In the genomic region with DNA sequence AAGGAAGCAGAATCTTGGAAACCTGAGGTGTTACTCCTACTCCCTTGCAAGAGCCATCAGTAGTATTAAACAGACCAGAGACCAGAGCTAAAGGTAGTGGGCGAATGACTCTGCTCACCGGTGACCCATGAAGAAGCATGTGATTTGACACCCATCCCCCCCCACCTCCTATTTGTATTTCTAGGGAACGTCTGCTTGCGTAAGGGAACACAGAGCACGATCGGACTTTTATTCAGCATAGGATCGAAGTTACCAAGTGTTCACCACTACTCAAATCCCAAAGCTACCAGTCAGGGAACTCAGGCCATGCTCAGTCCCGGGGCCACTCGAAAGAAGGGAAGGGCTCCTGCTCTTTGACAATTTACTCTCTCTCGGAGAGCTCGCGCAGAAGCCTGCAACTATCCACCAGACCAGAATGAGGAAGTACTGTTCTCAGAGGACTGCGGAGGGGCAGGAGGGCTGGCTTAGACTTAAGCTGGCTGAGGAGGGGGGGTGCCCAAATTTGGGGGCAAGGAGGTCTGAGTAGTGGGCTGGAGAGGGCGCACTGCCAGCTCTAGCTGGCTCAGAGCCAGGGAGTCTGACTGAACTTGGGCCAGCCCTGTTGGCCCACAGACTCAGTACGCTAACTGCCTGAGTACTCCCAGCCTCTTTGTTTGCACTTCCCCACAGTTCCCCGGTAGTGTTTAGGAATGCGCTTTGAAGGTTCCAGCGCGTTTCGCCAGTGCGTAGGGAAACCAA, we compare ENCODE assay signal across 8 mouse cellular contexts. TPM values are rescaled to one million over a fixed set of nuclear protein-coding genes. Genes with fewer than 3 reads are reported as not detected.
DNase-seq lines count a peak whose midpoint lies in the region; ATAC-seq and TF ChIP-seq lines count a peak whose summit lies in the region.

No protein-coding gene starts in this region.

- H3K9ac ChIP-seq in liver, adult 2 months (ENCODE audit: low read depth, low read length), result peak overlapping the region; percentile 64
- H3K9ac ChIP-seq in midbrain, embryonic 14.5 days (replicated peaks; ENCODE audit: low read length), result no peak overlapping the region

- H3K9me3 ChIP-seq in midbrain, embryonic 14.5 days (ENCODE audit: control insufficient read depth, low read length), result no peaks in the 10 kb centered on the region

- 12% methylated on average over 21 of the region's 21 CpGs for WGBS in liver, adult 2 months
- whole genome bisulfite sequencing in midbrain, embryonic 14.5 days, result 12% methylated on average over 21 of the region's 21 CpGs

- intact Hi-C loops in heart, postnatal 14 days (cut with DNase I), result loop anchor here (2.0 kb wide), 1 partner anchor 30 kb away; no protein-coding TSS in a partner anchor

- H3K27me3 ChIP-seq in liver, adult 2 months (ENCODE audit: control insufficient read depth, insufficient read depth, low read length), result no peaks in the 10 kb centered on the region
- no peaks in the 10 kb centered on the region for H3K27me3 ChIP-seq in midbrain, embryonic 14.5 days (ENCODE audit: control insufficient read depth, insufficient read depth, low read length)

- peak overlapping the region; percentile 9; the same call in 1 of the 2 replicates for H3K4me3 ChIP-seq in liver, adult 2 months (ENCODE audit: insufficient read depth, low read depth, low read length)
- no peak overlapping the region for H3K4me3 ChIP-seq in midbrain, embryonic 14.5 days (replicated peaks; ENCODE audit: low read depth, low read length)

- H3K79me2 ChIP-seq in liver, adult 2 months (ENCODE audit: control insufficient read depth, insufficient read depth, low read length), result no peaks in the 10 kb centered on the region

- TF ChIP-seq CTCF in liver, adult 2 months (IDR thresholded peaks at IDR 0.05; ENCODE audit: low read depth, low read length), result no peak

- no peaks in the 10 kb centered on the region; the same call in 1 of the 2 replicates for H3K4me1 ChIP-seq in liver, adult 2 months (ENCODE audit: control insufficient read depth, insufficient read depth, low read length)
- H3K4me1 ChIP-seq in midbrain, embryonic 14.5 days (ENCODE audit: control insufficient read depth, insufficient read depth, low read length), result peaks cover 20% of the 10 kb centered on the region

- ATAC-seq in midbrain, embryonic 14.5 days (ENCODE audit: low FRiP score, low TSS enrichment), result peak; percentile 70

- no peak for TF ChIP-seq POLR2A in liver, adult 2 months (IDR thresholded peaks at IDR 0.05; ENCODE audit: extremely low read depth, insufficient read depth, low read length)

- peak overlapping the region; percentile 38 for H3K4me2 ChIP-seq in midbrain, embryonic 14.5 days (ENCODE audit: low read length)

- H3K36me3 ChIP-seq in liver, adult 2 months (ENCODE audit: control insufficient read depth, insufficient read depth, low read length), result no peaks in the 10 kb centered on the region
- no peaks in the 10 kb centered on the region for H3K36me3 ChIP-seq in midbrain, embryonic 14.5 days (ENCODE audit: control insufficient read depth, insufficient read depth, low read length)

- H3K27ac ChIP-seq in liver, adult 2 months (replicated peaks; ENCODE audit: insufficient read depth, low read depth, low read length), result peak overlapping the region; percentile 77
- H3K27ac ChIP-seq in midbrain, embryonic 14.5 days (replicated peaks; ENCODE audit: low read depth, low read length), result no peak overlapping the region

- DNase-seq in ovary, adult 18-20 months (ENCODE audit: low spot score), result peak; percentile 5
- DNase-seq in ovary, postnatal 10 days (ENCODE audit: low spot score), result no peak
- DNase-seq in embryo, embryonic 10 days (ENCODE audit: low spot score), result peak; percentile 74
- peak; percentile 17 to 48 for DNase-seq in heart, postnatal 14 days
- DNase-seq in liver, adult 2 months (ENCODE audit: extremely low read depth, low read depth, low spot score), result peak; percentile 53
- peak; percentile 77 for DNase-seq in midbrain, embryonic 14.5 days
- no peak for DNase-seq in c-Kit-positive CD71-positive TER-119-positive erythroid progenitor cells, embryonic 14.5 days (ENCODE audit: low spot score)
- DNase-seq in layer of hippocampus, adult 18-20 months (ENCODE audit: low spot score in 2 of 2), result no peak

RNA-seq across cellular contexts. Expression of gene Bcor, which starts 37.4 kb away (rescaled TPM):
- total RNA-seq in heart, postnatal 14 days (2021), result 10 to 100 TPM; 24.4 to 25.8 TPM
- total RNA-seq in liver, adult 2 months (2014; rRNA removed), result 2.8 and 4.9 TPM in 2 replicates
- 5.6 and 6.6 TPM in 2 replicates for polyA plus RNA-seq in liver, adult 2 months (2012; rRNA removed)
- 20.8 and 26.6 TPM in 2 replicates for polyA plus RNA-seq in midbrain, embryonic 14.5 days (2014; fragmentation: Nextera tagmentation; extraction: Ambion mirVana)
- total RNA-seq in layer of hippocampus, adult 18-20 months (2021), result 10 to 100 TPM; 20.8 to 20.9 TPM

Comparison
In these comparisons a context has a peak if more than half of its experiments do, and no peak if none do; other contexts are left out.
1. DNase-seq: peak in ovary, adult 18-20 months (single experiment), embryo, embryonic 10 days (single experiment), heart, postnatal 14 days (2 of 2), liver, adult 2 months (single experiment) and midbrain, embryonic 14.5 days (single experiment); none in ovary, postnatal 10 days (single experiment), c-Kit-positive CD71-positive TER-119-positive erythroid progenitor cells, embryonic 14.5 days (single experiment) and layer of hippocampus, adult 18-20 months (0 of 2).